Comparison of ENCODE assay signal across 13 mouse cellular contexts in genomic region chr10:69786220-69786993, GRCm38 (mm10).
DNase-seq lines count a peak whose midpoint lies in the region; ATAC-seq and TF ChIP-seq lines count a peak whose summit lies in the region.
"Had no signal": no experiment of that assay in that cellular context is flagged by ENCODE, and none has a peak within 500 bp of the region (broad histone marks: within the 10 kb centered on the region; RNA-seq: fewer than 3 reads in every experiment).

No protein-coding gene starts in this region.

- no peak overlapping the region for H3K9ac ChIP-seq in lung, embryonic 14.5 days
- H3K9ac ChIP-seq: hindbrain, embryonic 12.5 days had no signal

- intact Hi-C loops in heart, postnatal 14 days (cut with DNase I), result no loop called here

- H3K4me3 ChIP-seq in heart, embryonic 10.5 days, result peak overlapping the region; percentile 56
- no peak overlapping the region for H3K4me3 ChIP-seq in lung, embryonic 14.5 days (ENCODE audit: low read depth, low read length)
- H3K4me3 ChIP-seq: hindbrain, embryonic 12.5 days; midbrain, embryonic 10.5 days had no signal

- H3K36me3 ChIP-seq in heart, embryonic 10.5 days, result no peaks in the 10 kb centered on the region
- no peaks in the 10 kb centered on the region for H3K36me3 ChIP-seq in lung, embryonic 14.5 days (ENCODE audit: insufficient read depth)
- H3K36me3 ChIP-seq: hindbrain, embryonic 12.5 days; midbrain, embryonic 10.5 days had no signal

- H3K9me3 ChIP-seq in heart, embryonic 10.5 days, result no peaks in the 10 kb centered on the region
- no peaks in the 10 kb centered on the region for H3K9me3 ChIP-seq in lung, embryonic 14.5 days (ENCODE audit: low read depth, low read length)
- H3K9me3 ChIP-seq: hindbrain, embryonic 12.5 days; midbrain, embryonic 10.5 days had no signal

- no peak for ATAC-seq in lung, embryonic 14.5 days (ENCODE audit: insufficient read depth)

- H3K4me2 ChIP-seq in lung, embryonic 14.5 days, result peak overlapping the region; percentile 34; the same call in 1 of the 2 replicates
- H3K4me2 ChIP-seq: hindbrain, embryonic 12.5 days had no signal

- 32% methylated on average over 13 of the region's 13 CpGs for WGBS in heart, embryonic 10.5 days
- 47% methylated on average over 13 of the region's 13 CpGs for WGBS in lung, embryonic 14.5 days

- no peak for DNase-seq in heart, embryonic 10.5 days (ENCODE audit: low spot score)
- no peak for DNase-seq in heart, postnatal 14 days
- peak; percentile 34 for DNase-seq in lung, embryonic 14.5 days
- DNase-seq in lung, postnatal 10 days, result no peak
- DNase-seq in forelimb bud, embryonic 11.5 days (ENCODE audit: low read depth, low spot score), result peak; percentile 69
- peak; percentile 50 for DNase-seq in retina, embryonic 14.5 days (ENCODE audit: low spot score)
- DNase-seq in lung, postnatal 4 days, result no peak
- DNase-seq in right cerebral cortex, postnatal 14 days, result no peak
- DNase-seq: cerebellum, adult 11-12 months; kidney, adult 2 months; lung, adult 2 months had no signal

- TF ChIP-seq CTCF in lung, embryonic 14.5 days (IDR thresholded peaks at IDR 0.05; ENCODE audit: low read depth), result no peak

- no peaks in the 10 kb centered on the region for H3K27me3 ChIP-seq in heart, embryonic 10.5 days (ENCODE audit: insufficient read depth, poor library complexity, severe bottlenecking)
- H3K27me3 ChIP-seq in lung, embryonic 14.5 days (ENCODE audit: insufficient read depth, low read length), result no peaks in the 10 kb centered on the region
- H3K27me3 ChIP-seq: hindbrain, embryonic 12.5 days had no signal

- H3K27ac ChIP-seq in heart, embryonic 10.5 days, result peak overlapping the region; percentile 89
- H3K27ac ChIP-seq in lung, embryonic 14.5 days (ENCODE audit: low read depth), result peak overlapping the region; percentile 15; the same call in 1 of the 2 replicates
- H3K27ac ChIP-seq: hindbrain, embryonic 12.5 days had no signal

- peaks cover 42% of the 10 kb centered on the region for H3K4me1 ChIP-seq in heart, embryonic 10.5 days
- peaks cover 3% of the 10 kb centered on the region for H3K4me1 ChIP-seq in lung, embryonic 14.5 days (ENCODE audit: insufficient read depth)

Comparison
In these comparisons a context has a peak if more than half of its experiments do, and no peak if none do; other contexts are left out.
1. DNase-seq: peak in lung, embryonic 14.5 days (single experiment), forelimb bud, embryonic 11.5 days (single experiment) and retina, embryonic 14.5 days (single experiment); none in heart, embryonic 10.5 days (single experiment), heart, postnatal 14 days (0 of 2), lung, postnatal 10 days (single experiment), lung, postnatal 4 days (0 of 2) and right cerebral cortex, postnatal 14 days (single experiment).